Mouse (Mus musculus) forebrain, embryonic 16.5 days (tissue): ENCODE data around the gene Rab29. TPM values are rescaled to one million over a fixed set of nuclear protein-coding genes. Genes with fewer than 3 reads are reported as not detected.

Source experiments
- ATAC-seq: fragments of 200-750 bp; cut with Nextera tagmentation; 2 replicates; pipeline ENCODE4 v1.8.0; 2017; ENCODE audit warnings: mild to moderate bottlenecking, moderate library complexity
- H3K27ac ChIP-seq: fragments of 300-500 bp; sonication (generic); 2 replicates; pipeline ENCODE4 v1.5.1; 2014; ENCODE audit warnings: low read length, control low read depth
- H3K27me3 ChIP-seq: fragments of 300-500 bp; sonication (generic); replicated peaks from 2 replicates; pipeline ENCODE4 v1.6.1; 2014; ENCODE audit warnings: low read length; ENCODE audit not compliant: control insufficient read depth, insufficient read depth
- H3K36me3 ChIP-seq: fragments of 300-500 bp; sonication (generic); 2 replicates; pipeline ENCODE4 v1.6.1; 2014; ENCODE audit not compliant: control insufficient read depth, insufficient read depth
- H3K4me1 ChIP-seq: fragments of 300-500 bp; sonication (generic); replicated peaks from 2 replicates; pipeline ENCODE4 v1.6.1; 2014; ENCODE audit warnings: low read length; ENCODE audit not compliant: control insufficient read depth, insufficient read depth
- H3K4me2 ChIP-seq: fragments of 300-500 bp; sonication (generic); 2 replicates; pipeline ENCODE4 v1.6.1; 2014; ENCODE audit warnings: mild to moderate bottlenecking, low read length, control low read depth
- H3K4me3 ChIP-seq: fragments of 300-500 bp; sonication (generic); replicated peaks from 2 replicates; pipeline ENCODE4 v1.5.1; 2014; ENCODE audit warnings: mild to moderate bottlenecking, low read length, control low read depth
- H3K9ac ChIP-seq: fragments of 300-500 bp; sonication (generic); replicated peaks from 2 replicates; pipeline ENCODE4 v1.6.1; 2014; ENCODE audit warnings: low read depth, low read length, control low read depth
- H3K9me3 ChIP-seq: fragments of 300-500 bp; sonication (generic); 2 replicates; pipeline ENCODE4 v1.6.1; 2016; ENCODE audit warnings: low read length; ENCODE audit not compliant: control insufficient read depth
- WGBS: fragments of 180-500 bp; shearing (Covaris S2); extraction: QIAGEN DNeasy Blood & Tissue Kit; methylation state at CpG from one replicate; pipeline ENCODE4 v1.1.7; 2014; 5-methylcytosine and 5-hydroxymethylcytosine counted together
- polyA plus RNA-seq: library from polyadenylated mRNA; unstranded; fragments of >200 nt; fragmentation: Nextera tagmentation; extraction: Ambion mirVana; gene quantifications from 2 replicates; pipeline ENCODE4 v1.2.1, GENCODE M21; 2015

The Rab29 gene
- polyA plus RNA-seq, 1 experiment from 2014 or later: 8.8 TPM

DNA sequence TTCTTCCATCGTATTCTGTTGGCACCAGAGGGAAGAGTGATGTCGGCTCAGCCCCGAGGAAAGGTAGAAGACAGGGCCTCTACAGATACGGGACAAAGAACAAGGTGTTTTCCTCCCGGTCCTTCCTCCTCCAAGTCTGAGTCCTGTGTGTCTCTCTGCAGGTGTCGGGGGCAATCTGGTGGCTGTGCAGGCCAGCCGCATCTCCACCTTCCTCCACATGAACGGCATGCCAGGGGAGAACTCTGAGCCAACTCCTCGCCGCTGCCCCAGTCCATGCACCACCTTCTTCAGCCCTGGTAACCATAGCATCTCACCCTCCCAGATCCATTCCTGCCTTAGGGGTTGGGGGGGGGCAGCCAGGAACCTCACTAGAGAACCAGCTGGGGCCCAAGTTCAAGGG lies 23.3 kb upstream of the Rab29 start:
- WGBS: 90% methylated on average over 10 of the region's 10 CpGs
- Histone ChIP-seq H3K4me1 (no peaks in the 10 kb centered on the region), H3K36me3 (0 out of 2 replicates have a peak, but pooled peaks cover 3% of the 10 kb centered on the region), H3K27me3 (no peaks in the 10 kb centered on the region), H3K27ac (no peak overlapping the region), H3K9ac (no peak overlapping the region), H3K4me3 (no peak overlapping the region), H3K9me3 (no peaks in the 10 kb centered on the region), H3K4me2 (no peak overlapping the region)
- no peak for ATAC-seq

GRCm38 (mm10) chr1:131844883-131845282 lies 22.1 kb upstream of the Rab29 start:
- Histone ChIP-seq H3K27me3 (no peaks in the 10 kb centered on the region), H3K4me2 (no peak overlapping the region), H3K36me3 (0 out of 2 replicates have a peak, but pooled peaks cover 3% of the 10 kb centered on the region), H3K9ac (no peak overlapping the region), H3K4me3 (no peak overlapping the region), H3K9me3 (no peaks in the 10 kb centered on the region), H3K27ac (no peak overlapping the region), H3K4me1 (no peaks in the 10 kb centered on the region)
- 51% methylated on average over 8 of the region's 8 CpGs for WGBS
- ATAC-seq: no peak

DNA sequence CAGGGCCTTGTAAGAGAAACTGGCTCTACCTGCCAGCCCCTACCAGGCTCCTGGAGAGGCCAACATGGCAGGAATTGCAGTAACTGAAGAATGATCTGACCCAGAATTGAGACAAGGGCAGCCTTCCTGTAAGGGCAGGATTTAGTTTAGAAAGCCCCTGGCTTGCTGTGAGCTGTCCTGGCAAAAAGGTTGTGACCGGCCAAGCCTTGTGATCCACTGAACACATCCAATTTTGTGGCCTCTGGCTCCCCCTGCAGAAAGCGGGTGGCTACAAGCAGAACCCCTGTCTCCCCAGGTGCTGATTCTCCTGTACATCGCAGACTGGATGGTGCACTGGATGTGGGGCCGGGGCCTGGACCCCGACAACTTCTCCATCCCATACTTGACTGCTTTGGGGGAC lies 20.8 kb upstream of the Rab29 start:
- Histone ChIP-seq H3K27ac (no peak overlapping the region), H3K36me3 (no peaks in the 10 kb centered on the region), H3K4me2 (no peak overlapping the region), H3K27me3 (no peaks in the 10 kb centered on the region), H3K9ac (no peak overlapping the region), H3K4me3 (no peak overlapping the region), H3K4me1 (no peaks in the 10 kb centered on the region), H3K9me3 (no peaks in the 10 kb centered on the region)
- ATAC-seq: 0 out of 2 replicates have a peak, but pooled peaks have one; percentile 40
- 73% methylated on average over 5 of the region's 5 CpGs for WGBS

DNA sequence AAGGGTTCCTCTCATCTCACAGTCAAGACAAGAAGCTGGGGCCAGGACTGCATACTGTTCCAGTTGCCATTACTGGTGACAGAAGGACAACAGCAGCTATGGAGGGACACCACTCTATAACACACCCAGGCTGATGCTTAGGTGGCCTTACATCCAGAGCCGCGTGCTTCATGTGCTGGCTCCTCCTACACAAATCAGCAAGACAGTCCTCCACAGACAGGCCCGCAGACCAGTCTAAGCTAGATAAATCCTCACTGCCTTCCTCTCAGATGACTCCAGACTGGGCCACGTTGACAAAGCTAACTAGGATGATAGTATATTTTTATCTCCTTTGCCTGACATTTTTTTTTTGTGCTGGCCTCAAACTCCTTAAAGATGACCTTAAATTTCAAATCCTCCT lies 5.2 kb upstream of the Rab29 start:
- no peak for ATAC-seq
- Histone ChIP-seq H3K27me3 (no peaks in the 10 kb centered on the region), H3K36me3 (no peaks in the 10 kb centered on the region), H3K9me3 (no peaks in the 10 kb centered on the region), H3K27ac (no peak overlapping the region), H3K9ac (no peak overlapping the region), H3K4me1 (no peaks in the 10 kb centered on the region), H3K4me3 (no peak overlapping the region), H3K4me2 (no peak overlapping the region)
- 87% methylated on average over 4 of the region's 4 CpGs for WGBS

GRCm38 (mm10) chr1:131865596-131865995 lies 1.4 kb upstream of the Rab29 start:
- ATAC-seq: no peak
- WGBS: 84% methylated on average over 5 of the region's 5 CpGs

DNA sequence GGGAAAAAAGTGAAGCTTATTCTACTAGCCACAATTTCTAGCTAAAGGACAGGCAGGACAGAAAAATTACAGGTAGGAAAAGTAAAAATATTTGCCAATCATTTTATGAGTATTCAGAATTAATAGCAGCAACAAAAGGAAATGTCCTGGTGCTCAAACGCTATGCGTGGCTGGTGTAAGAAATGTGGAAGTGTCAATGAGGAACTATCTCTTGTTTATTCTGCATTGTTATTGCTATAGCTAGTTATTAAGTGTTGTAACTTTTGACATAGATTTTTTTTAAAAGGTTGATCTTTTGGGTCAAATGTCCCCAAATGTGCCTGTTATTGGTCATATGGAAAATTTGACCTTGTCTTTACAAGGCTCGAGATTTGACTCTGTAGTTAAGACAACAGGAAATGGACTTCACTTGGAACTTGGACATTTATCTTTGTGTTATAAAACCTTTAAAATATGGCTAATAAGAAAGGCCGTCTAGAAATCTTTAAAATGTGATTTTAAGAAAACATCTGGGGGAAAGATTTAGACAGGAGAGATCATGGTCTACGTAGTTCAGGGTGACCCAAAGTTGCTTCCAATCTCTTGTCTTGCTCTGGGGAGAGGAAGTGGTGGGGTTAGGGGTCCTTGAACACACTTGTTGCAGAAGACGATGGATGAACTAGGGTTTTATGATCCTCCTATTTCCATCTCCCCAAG lies 572 bp upstream of the Rab29 start:
- no peak overlapping the region; the same call in 1 of the 2 replicates for H3K4me3 ChIP-seq
- H3K27ac ChIP-seq: no peak overlapping the region
- H3K27me3 ChIP-seq: no peaks in the 10 kb centered on the region
- 81% methylated on average over 6 of the region's 6 CpGs for WGBS
- H3K9me3 ChIP-seq: no peaks in the 10 kb centered on the region
- no peak overlapping the region for H3K4me2 ChIP-seq
- H3K9ac ChIP-seq: no peak overlapping the region
- H3K4me1 ChIP-seq: peaks cover 3% of the 10 kb centered on the region
- peak; percentile 43 for ATAC-seq
- H3K36me3 ChIP-seq: no peaks in the 10 kb centered on the region

More at GRCm38 (mm10) chr1:131865596-131865995, 1.4 kb upstream of the Rab29 start:
- H3K9ac ChIP-seq: no peak overlapping the region
- H3K36me3 ChIP-seq: no peaks in the 10 kb centered on the region
- H3K27me3 ChIP-seq: no peaks in the 10 kb centered on the region
- no peaks in the 10 kb centered on the region for H3K9me3 ChIP-seq
- no peak overlapping the region for H3K4me2 ChIP-seq
- no peak overlapping the region for H3K4me3 ChIP-seq
- H3K27ac ChIP-seq: no peak overlapping the region
- peaks cover 3% of the 10 kb centered on the region for H3K4me1 ChIP-seq

DNA sequence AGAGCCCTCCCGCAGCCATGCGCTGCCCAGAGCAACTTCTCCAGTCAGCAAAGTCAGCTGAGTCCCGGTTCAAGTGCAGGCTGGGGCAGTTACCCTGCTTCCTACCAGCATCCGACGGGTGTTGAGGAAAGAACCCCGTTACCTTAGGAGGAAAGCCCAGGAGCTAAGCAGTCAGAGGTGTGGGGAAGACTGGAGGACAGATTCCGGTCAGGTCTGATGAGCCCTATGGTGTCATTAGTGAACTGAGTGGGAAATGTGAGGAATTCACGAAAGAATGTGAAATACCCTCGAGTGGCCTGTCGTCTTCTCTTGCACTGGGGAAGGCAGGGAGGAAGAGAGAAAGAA lies 894 bp downstream of the Rab29 start:
- no peak for ATAC-seq

GRCm38 (mm10) chr1:131869561-131869960 lies 2.5 kb downstream of the Rab29 start:
- Histone ChIP-seq H3K27ac (no peak overlapping the region), H3K27me3 (no peaks in the 10 kb centered on the region), H3K4me3 (no peak overlapping the region), H3K9me3 (no peaks in the 10 kb centered on the region), H3K4me1 (peaks cover 3% of the 10 kb centered on the region), H3K4me2 (no peak overlapping the region), H3K9ac (no peak overlapping the region), H3K36me3 (no peaks in the 10 kb centered on the region)
- WGBS: 84% methylated on average over 2 of the region's 2 CpGs
- ATAC-seq: no peak

More for the DNA sequence above, 894 bp downstream of the Rab29 start:
- Histone ChIP-seq H3K4me2 (peak overlapping the region; percentile 89), H3K36me3 (no peaks in the 10 kb centered on the region), H3K27me3 (no peaks in the 10 kb centered on the region), H3K9me3 (no peaks in the 10 kb centered on the region), H3K9ac (peak overlapping the region; percentile 61; the same call in 1 of the 2 replicates), H3K4me1 (peaks cover 3% of the 10 kb centered on the region), H3K27ac (no peak overlapping the region), H3K4me3 (peak overlapping the region; percentile 63)
- 29% methylated on average over 10 of the region's 10 CpGs for WGBS

DNA sequence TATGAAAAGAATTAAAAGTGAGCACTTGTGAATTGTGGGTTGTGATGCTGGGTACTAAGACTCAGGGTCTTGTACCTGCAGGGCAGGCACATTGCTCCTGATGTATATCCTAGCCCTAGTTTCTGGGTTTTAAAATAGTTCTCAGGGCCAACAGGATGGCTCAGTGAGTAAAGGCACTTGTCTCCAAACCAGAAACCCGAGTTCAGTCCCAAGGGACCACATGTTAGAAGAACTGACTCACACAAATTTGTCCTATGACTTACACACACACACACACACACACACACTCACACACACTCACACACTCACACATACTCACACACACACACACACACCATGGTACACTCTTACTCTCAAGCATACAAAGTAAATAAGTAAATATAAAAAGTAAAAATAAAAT lies 5.8 kb downstream of the Rab29 start:
- ATAC-seq: no peak
- 68% methylated on average over 1 of the region's 1 CpGs for WGBS
- Histone ChIP-seq H3K27ac (no peak overlapping the region), H3K9ac (no peak overlapping the region), H3K27me3 (no peaks in the 10 kb centered on the region), H3K36me3 (no peaks in the 10 kb centered on the region), H3K4me1 (no peaks in the 10 kb centered on the region; the same call in 1 of the 2 replicates), H3K9me3 (no peaks in the 10 kb centered on the region), H3K4me3 (no peak overlapping the region), H3K4me2 (no peak overlapping the region)

GRCm38 (mm10) chr1:131879816-131880215 lies 12.8 kb downstream of the Rab29 start:
- Histone ChIP-seq H3K4me3 (no peak overlapping the region), H3K36me3 (no peaks in the 10 kb centered on the region), H3K27me3 (no peaks in the 10 kb centered on the region), H3K4me1 (no peaks in the 10 kb centered on the region), H3K9me3 (no peaks in the 10 kb centered on the region), H3K4me2 (no peak overlapping the region), H3K9ac (no peak overlapping the region), H3K27ac (no peak overlapping the region)
- WGBS: 81% methylated on average over 2 of the region's 2 CpGs
- no peak for ATAC-seq
